Mouse (Mus musculus) forelimb bud, embryonic 11.5 days (tissue): ENCODE measurements at regions not wholly inside any gene's neighbourhood (a gene's known extent, or its start where the extent isn't known, plus 50 kb on each side); places are given as distances from the start of the nearest gene placed in this dataset.

Source experiments
- DNase-seq: peaks from one replicate; pipeline ENCODE4 v3.0.0-alpha.2; 2012; ENCODE audit warnings: low read depth, low spot score

DNA sequence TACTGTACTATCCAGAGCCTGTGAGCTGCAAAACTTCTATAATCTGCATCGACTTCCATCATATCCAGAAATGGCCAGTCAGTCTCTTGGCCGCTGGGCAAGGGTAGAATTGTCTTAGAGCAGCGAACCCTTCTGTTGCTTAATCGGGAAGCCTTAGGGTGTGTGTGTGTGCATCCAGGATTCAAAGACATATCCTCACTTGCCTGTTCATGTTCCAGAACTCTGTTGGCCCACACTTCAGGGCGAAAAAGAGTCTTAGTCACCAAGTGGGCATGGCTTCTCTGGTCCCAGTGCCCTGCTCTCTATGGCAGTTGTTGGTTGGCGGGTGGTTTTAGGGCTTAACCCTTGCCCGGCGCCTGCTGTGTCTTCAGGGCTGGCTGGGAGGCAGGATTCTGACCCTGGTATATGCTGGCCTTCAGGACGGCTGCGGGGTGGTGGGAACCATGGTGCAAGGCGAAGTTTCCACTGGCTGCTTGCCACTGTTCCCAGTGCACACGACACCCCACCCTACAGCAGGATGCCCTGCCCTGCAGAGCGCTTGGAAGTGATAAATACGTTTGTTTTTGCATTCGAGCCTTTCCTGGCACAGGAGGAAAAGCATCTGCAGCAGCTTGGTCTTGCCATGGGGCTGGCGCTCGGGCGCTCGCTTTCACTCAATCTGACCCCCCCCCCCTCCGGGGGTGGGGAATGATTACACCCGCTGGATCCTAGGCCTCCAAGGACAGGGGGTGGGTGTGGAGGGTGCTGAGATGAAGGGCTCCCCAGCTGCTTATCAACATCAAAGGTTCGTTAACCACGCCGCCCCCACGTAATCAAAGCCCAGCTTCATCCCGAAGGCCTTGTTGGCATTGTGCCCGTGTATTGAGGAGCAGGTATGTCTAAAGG lies 54.9 kb upstream of the Itga6 start:
- no peak for DNase-seq

DNA sequence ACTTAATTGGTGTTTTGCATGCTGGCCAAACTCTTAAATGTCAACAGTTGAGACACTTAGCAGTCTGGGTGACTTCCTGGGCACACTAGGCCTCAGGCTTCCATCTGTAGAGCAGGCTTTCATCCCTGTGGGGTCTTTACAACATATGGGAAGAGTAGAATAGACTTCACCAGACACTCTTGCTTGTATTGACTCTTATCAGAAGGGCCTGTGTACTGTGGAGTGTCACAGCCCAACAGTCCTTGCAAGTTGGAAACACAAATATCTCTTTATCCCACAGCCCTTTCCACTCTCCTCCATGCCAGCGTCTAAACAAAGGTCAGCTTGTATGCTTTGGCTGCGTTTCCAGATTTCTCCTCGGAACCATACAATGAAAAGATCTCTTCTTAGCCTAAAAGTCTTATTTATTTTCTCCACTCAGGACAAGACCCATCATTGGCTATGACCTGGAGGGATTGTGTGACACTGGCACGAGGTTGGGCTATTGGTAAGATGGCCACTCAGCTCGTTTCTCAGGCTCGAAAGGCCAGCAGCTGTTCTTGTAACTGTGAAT lies 50.6 kb upstream of the Itga6 start:
- DNase-seq, result no peak
